Mouse (Mus musculus) cerebellum, adult 2 months (tissue): ENCODE measurements at regions not wholly inside any gene's neighbourhood (a gene's known extent, or its start where the extent isn't known, plus 50 kb on each side); places are given as distances from the start of the nearest gene placed in this dataset.
A peak's percentile ranks its signal among the peaks of the same experiment; 100 is the strongest.
"Not testable (repeated sequence)": the region's sequence is repeated elsewhere in the genome, so short reads cannot be mapped to it uniquely, and the experiment has no call there.

Experiments used
- DNase-seq, 2 experiments: peaks; one replicate each; pipeline ENCODE4 v3.0.0; 2021
- H3K27ac ChIP-seq: fragments of 200-500 bp; 2 replicates; pipeline ENCODE4 v1.5.1; 2012; ENCODE audit warnings: low read length, control low read depth, inconsistent platforms; ENCODE audit not compliant: insufficient read depth
- H3K27me3 ChIP-seq: fragments of 200-500 bp; 2 replicates; pipeline ENCODE4 v1.6.1; 2012; ENCODE audit warnings: inconsistent platforms, mild to moderate bottlenecking, low read length, moderate library complexity; ENCODE audit not compliant: control insufficient read depth, insufficient read depth
- H3K4me1 ChIP-seq: fragments of 200-500 bp; 2 replicates; pipeline ENCODE4 v1.6.1; 2011; ENCODE audit warnings: low read length; ENCODE audit not compliant: control insufficient read depth, insufficient read depth
- H3K4me3 ChIP-seq: fragments of 200-500 bp; replicated peaks from 2 replicates; pipeline ENCODE3; 2011; ENCODE audit warnings: mild to moderate bottlenecking, low read depth, low read length, control low read depth; ENCODE audit not compliant: insufficient read depth
- CTCF ChIP-seq: fragments of 200-500 bp; IDR thresholded peaks from 2 replicates; pipeline ENCODE4 v1.5.1; 2011; ENCODE audit warnings: low read depth, mild to moderate bottlenecking, control low read depth, low read length, moderate library complexity, borderline replicate concordance; ENCODE audit not compliant: insufficient read depth
- POLR2A ChIP-seq: fragments of 200-500 bp; IDR thresholded peaks from 2 replicates; pipeline ENCODE4 v1.6.1; 2011; ENCODE audit warnings: low read length, control low read depth, borderline replicate concordance; ENCODE audit not compliant: insufficient read depth
- WGBS: fragments of 180-500 bp; shearing (Covaris S2); methylation state at CpG from one replicate; pipeline ENCODE4 v1.1.7; 2018; 5-methylcytosine and 5-hydroxymethylcytosine counted together

GRCm38 (mm10) chr13:89375526-89376474 lies 163.8 kb upstream of the Hapln1 start:
- no peak for DNase-seq
- TF ChIP-seq POLR2A (no peak), CTCF (no peak)
- Histone ChIP-seq H3K27ac (no peak overlapping the region), H3K4me3 (no peak overlapping the region), H3K4me1 (no peaks in the 10 kb centered on the region), H3K27me3 (no peaks in the 10 kb centered on the region)
- WGBS = 88% methylated on average over 4 of the region's 4 CpGs

- Histone ChIP-seq H3K4me1 (no peaks in the 10 kb centered on the region; the same call in 1 of the 2 replicates), H3K27me3 (no peaks in the 10 kb centered on the region), H3K4me3 (no peak overlapping the region), H3K27ac (no peak overlapping the region)
- whole genome bisulfite sequencing = 90% methylated on average over 4 of the region's 4 CpGs
- DNase-seq = no peak
- TF ChIP-seq CTCF (no peak), POLR2A (no peak)
These were observed 161.2 kb upstream of the Hapln1 start for GRCm38 (mm10) chr13:89378365-89378764.

- H3K4me1 ChIP-seq, DNase-seq, H3K27me3 ChIP-seq, H3K4me3 ChIP-seq, H3K27ac ChIP-seq: not testable (repeated sequence)
- WGBS = 90% methylated on average over 16 of the region's 16 CpGs
These were observed 155.9 kb upstream of the Hapln1 start for GRCm38 (mm10) chr13:89383619-89384190.

GRCm38 (mm10) chr13:89384598-89385145 lies 154.9 kb upstream of the Hapln1 start:
- no peak overlapping the region for H3K4me3 ChIP-seq
- TF ChIP-seq POLR2A (no peak), CTCF (no peak)
- no peaks in the 10 kb centered on the region for H3K27me3 ChIP-seq
- 42% methylated on average over 11 of the region's 11 CpGs for WGBS
- H3K27ac ChIP-seq = no peak overlapping the region
- peak; percentile 24 to 43 for DNase-seq
- no peaks in the 10 kb centered on the region; the same call in 1 of the 2 replicates for H3K4me1 ChIP-seq

- 100% methylated on average over 1 of the region's 1 CpGs for WGBS
These were observed 152.2 kb upstream of the Hapln1 start for GRCm38 (mm10) chr13:89387416-89387815.

GRCm38 (mm10) chr13:89389149-89389548 lies 150.4 kb upstream of the Hapln1 start:
- H3K4me1 ChIP-seq = no peaks in the 10 kb centered on the region
- H3K27me3 ChIP-seq = no peaks in the 10 kb centered on the region
- H3K4me3 ChIP-seq = no peak overlapping the region
- TF ChIP-seq POLR2A = no peak
- TF ChIP-seq CTCF = no peak
- 65% methylated on average over 1 of the region's 1 CpGs for WGBS
- no peak for DNase-seq
- H3K27ac ChIP-seq = no peak overlapping the region

More at GRCm38 (mm10) chr13:89387416-89387815, 152.2 kb upstream of the Hapln1 start:
- Histone ChIP-seq H3K27ac (no peak overlapping the region), H3K4me3 (no peak overlapping the region), H3K4me1 (no peaks in the 10 kb centered on the region; the same call in 1 of the 2 replicates), H3K27me3 (no peaks in the 10 kb centered on the region)
- no peak for TF ChIP-seq CTCF
- no peak for TF ChIP-seq POLR2A
- no peak for DNase-seq

GRCm38 (mm10) chr13:89394717-89395344 lies 144.8 kb upstream of the Hapln1 start:
- no peak for DNase-seq

More at GRCm38 (mm10) chr13:89394717-89395344, 144.8 kb upstream of the Hapln1 start:
- no peak overlapping the region for H3K4me3 ChIP-seq
- no peak overlapping the region for H3K27ac ChIP-seq
- TF ChIP-seq POLR2A (no peak), CTCF (no peak)
- no peaks in the 10 kb centered on the region for H3K27me3 ChIP-seq
- 47% methylated on average over 5 of the region's 5 CpGs for WGBS
- H3K4me1 ChIP-seq = no peaks in the 10 kb centered on the region
